Mouse (Mus musculus): ENCODE measurements around the gene 6330403K07Rik. TPM values are rescaled to one million over a fixed set of nuclear protein-coding genes. Genes with fewer than 3 reads are reported as not detected.

The 6330403K07Rik gene
- polyA plus RNA-seq, 1 experiment from 2014 or later, result 32.5 TPM

GRCm38 (mm10) chr11:71003611-71004315 lies 29.6 kb downstream of the 6330403K07Rik start:
- ATAC-seq (replicated peaks; ENCODE audit: low FRiP score, low read depth) (peak; percentile 79), DNase-seq (ENCODE audit: low spot score) (peak; percentile 49)
- H3K36me3 ChIP-seq (ENCODE audit: insufficient read depth, low read length), result peaks cover 18% of the 10 kb centered on the region
- H3K27me3 ChIP-seq (ENCODE audit: insufficient read depth, low read length), result no peaks in the 10 kb centered on the region
- H3K9ac ChIP-seq (ENCODE audit: low read depth, low read length), result peak overlapping the region; percentile 71
- TF ChIP-seq CTCF (IDR thresholded peaks at IDR 0.05; ENCODE audit: low read depth), result no peak
- peak overlapping the region; percentile 76 for H3K27ac ChIP-seq
- under 1% methylated on average over 49 of the region's 49 CpGs for WGBS
- peak overlapping the region; percentile 93 for H3K4me3 ChIP-seq (replicated peaks; ENCODE audit: low read depth, low read length)
- 0 out of 2 replicates have a peak, but pooled peaks cover 5% of the 10 kb centered on the region for H3K4me1 ChIP-seq (replicated peaks; ENCODE audit: insufficient read depth, low read length)
- peak overlapping the region; percentile 75 for H3K4me2 ChIP-seq (ENCODE audit: low read length)
- no peaks in the 10 kb centered on the region for H3K9me3 ChIP-seq (replicated peaks; ENCODE audit: low read length)

- H3K4me3 ChIP-seq (replicated peaks; ENCODE audit: low read depth, low read length), result no peak overlapping the region
- H3K9ac ChIP-seq (ENCODE audit: low read depth, low read length), result no peak overlapping the region
- ATAC-seq (replicated peaks; ENCODE audit: low FRiP score, low read depth) (no peak), DNase-seq (ENCODE audit: low spot score) (no peak)
- H3K4me2 ChIP-seq (ENCODE audit: low read length), result no peak overlapping the region
- 87% methylated on average over 4 of the region's 4 CpGs for WGBS
- no peaks in the 10 kb centered on the region for H3K27me3 ChIP-seq (ENCODE audit: insufficient read depth, low read length)
- 0 out of 2 replicates have a peak, but pooled peaks cover 5% of the 10 kb centered on the region for H3K4me1 ChIP-seq (replicated peaks; ENCODE audit: insufficient read depth, low read length)
- H3K36me3 ChIP-seq (ENCODE audit: insufficient read depth, low read length), result peaks cover 23% of the 10 kb centered on the region
- no peak overlapping the region for H3K27ac ChIP-seq
- TF ChIP-seq CTCF (IDR thresholded peaks at IDR 0.05; ENCODE audit: low read depth), result no peak
- H3K9me3 ChIP-seq (replicated peaks; ENCODE audit: low read length), result no peaks in the 10 kb centered on the region
These were observed 32.1 kb downstream of the 6330403K07Rik start for GRCm38 (mm10) chr11:71001167-71001566.

GRCm38 (mm10) chr11:70982557-70983228 lies 50.6 kb downstream of the 6330403K07Rik start, which contains the start of gene C1qbp:
C1qbp (minus strand) TSS chr11:70983026.
- Histone ChIP-seq H3K27me3 (ENCODE audit: insufficient read depth, low read length) (no peaks in the 10 kb centered on the region), H3K4me1 (replicated peaks; ENCODE audit: insufficient read depth, low read length) (0 out of 2 replicates have a peak, but pooled peaks cover 7% of the 10 kb centered on the region), H3K4me3 (replicated peaks; ENCODE audit: low read depth, low read length) (peak within 1 kb of the TSS; percentile 98), H3K9me3 (replicated peaks; ENCODE audit: low read length) (no peaks in the 10 kb centered on the region), H3K4me2 (ENCODE audit: low read length) (peak within 1 kb of the TSS; percentile 58), H3K9ac (ENCODE audit: low read depth, low read length) (peak within 1 kb of the TSS; percentile 86), H3K36me3 (ENCODE audit: insufficient read depth, low read length) (peaks cover 33% of the 10 kb centered on the region), H3K27ac (peak within 1 kb of the TSS; percentile 43; the same call in 1 of the 2 replicates)
- peak; percentile 95 for TF ChIP-seq CTCF (IDR thresholded peaks at IDR 0.05; ENCODE audit: low read depth)
- ATAC-seq (replicated peaks; ENCODE audit: low FRiP score, low read depth) (peak; percentile 94), DNase-seq (ENCODE audit: low spot score) (peak; percentile 93)
- WGBS, result under 1% methylated on average over 60 of the region's 64 CpGs

- Histone ChIP-seq H3K4me3 (replicated peaks; ENCODE audit: low read depth, low read length) (peak overlapping the region; percentile 98), H3K9ac (ENCODE audit: low read depth, low read length) (peak overlapping the region; percentile 86), H3K4me2 (ENCODE audit: low read length) (peak overlapping the region; percentile 58), H3K9me3 (replicated peaks; ENCODE audit: low read length) (no peaks in the 10 kb centered on the region), H3K36me3 (ENCODE audit: insufficient read depth, low read length) (peaks cover 34% of the 10 kb centered on the region), H3K27me3 (ENCODE audit: insufficient read depth, low read length) (no peaks in the 10 kb centered on the region), H3K4me1 (replicated peaks; ENCODE audit: insufficient read depth, low read length) (0 out of 2 replicates have a peak, but pooled peaks cover 7% of the 10 kb centered on the region), H3K27ac (0 out of 2 replicates have a peak overlapping the region, but pooled peaks have one; percentile 43)
- WGBS, result 4% methylated on average over 12 of the region's 12 CpGs
- no peak for TF ChIP-seq CTCF (IDR thresholded peaks at IDR 0.05; ENCODE audit: low read depth)
- ATAC-seq (replicated peaks; ENCODE audit: low FRiP score, low read depth) (no peak), DNase-seq (ENCODE audit: low spot score) (peak; percentile 0)
These were observed 51.3 kb downstream of the 6330403K07Rik start for GRCm38 (mm10) chr11:70982030-70982429.

Other genes with a start within 250 kb of the 6330403K07Rik start
- gene Scimp, start 220.9 kb downstream of the 6330403K07Rik start, polyA plus RNA-seq (2015; fragmentation: Nextera tagmentation; extraction: Ambion mirVana), result 0.55 and 0.84 TPM in 2 replicates
- gene Rabep1, start 188.7 kb downstream of the 6330403K07Rik start, polyA plus RNA-seq (2015; fragmentation: Nextera tagmentation; extraction: Ambion mirVana), result 35.4 and 37.5 TPM in 2 replicates
- gene Nup88, start 63.5 kb downstream of the 6330403K07Rik start, polyA plus RNA-seq (2015; fragmentation: Nextera tagmentation; extraction: Ambion mirVana), result 85.8 and 89.0 TPM in 2 replicates
- gene Rpain, start 63.3 kb downstream of the 6330403K07Rik start, polyA plus RNA-seq (2015; fragmentation: Nextera tagmentation; extraction: Ambion mirVana), result 67.0 and 68.3 TPM in 2 replicates
- gene C1qbp, start 50.5 kb downstream of the 6330403K07Rik start, polyA plus RNA-seq (2015; fragmentation: Nextera tagmentation; extraction: Ambion mirVana), result 292 and 309 TPM in 2 replicates
- gene Dhx33, start 29.1 kb downstream of the 6330403K07Rik start, polyA plus RNA-seq (2015; fragmentation: Nextera tagmentation; extraction: Ambion mirVana), result 12.1 and 12.4 TPM in 2 replicates
- gene Mis12, start 13.9 kb downstream of the 6330403K07Rik start, polyA plus RNA-seq (2015; fragmentation: Nextera tagmentation; extraction: Ambion mirVana), result 17.9 and 23.4 TPM in 2 replicates
- gene Derl2, start 13.7 kb downstream of the 6330403K07Rik start, polyA plus RNA-seq (2015; fragmentation: Nextera tagmentation; extraction: Ambion mirVana), result 55.7 and 59.9 TPM in 2 replicates
- gene Nlrp1a, start 111.2 kb upstream of the 6330403K07Rik start, polyA plus RNA-seq (2015; fragmentation: Nextera tagmentation; extraction: Ambion mirVana), result 0.04 TPM in 1 of 2 replicates, not detected in the other
- not detected in 2 replicates for gene Nlrp1b, start 197.2 kb upstream of the 6330403K07Rik start, polyA plus RNA-seq (2015; fragmentation: Nextera tagmentation; extraction: Ambion mirVana)